Mouse (Mus musculus): ENCODE data around the gene Lrrfip1. TPM values are rescaled to one million over a fixed set of nuclear protein-coding genes. Genes with fewer than 3 reads are reported as not detected.

The Lrrfip1 gene
- polyA plus RNA-seq, 1 experiment from 2014 or later, result 26.2 TPM

GRCm38 (mm10) chr1:91066599-91066998 is 68.1 kb downstream of the Lrrfip1 start:
- Histone ChIP-seq H3K27ac (replicated peaks; ENCODE audit: low read depth, low read length) (no peak overlapping the region), H3K9me3 (ENCODE audit: control insufficient read depth, low read length) (no peaks in the 10 kb centered on the region), H3K4me2 (ENCODE audit: low read depth, severe bottlenecking) (no peak overlapping the region), H3K4me1 (ENCODE audit: control insufficient read depth, insufficient read depth, low read length) (peaks cover 31% of the 10 kb centered on the region), H3K27me3 (ENCODE audit: control insufficient read depth, insufficient read depth, low read length) (no peaks in the 10 kb centered on the region), H3K36me3 (ENCODE audit: control insufficient read depth, insufficient read depth, low read length) (no peaks in the 10 kb centered on the region), H3K9ac (ENCODE audit: low read length) (no peak overlapping the region), H3K4me3 (ENCODE audit: low read depth, low read length) (no peak overlapping the region)
- ATAC-seq (ENCODE audit: insufficient number of reproducible peaks, low FRiP score, low TSS enrichment, low read depth) (no peak), DNase-seq (ENCODE audit: low spot score) (no peak)
- WGBS, result 69% methylated on average over 2 of the region's 2 CpGs

GRCm38 (mm10) chr1:91067716-91068115 is 69.2 kb downstream of the Lrrfip1 start:
- peaks cover 20% of the 10 kb centered on the region for H3K4me1 ChIP-seq (ENCODE audit: control insufficient read depth, insufficient read depth, low read length)
- WGBS, result 87% methylated on average over 6 of the region's 6 CpGs

DNA sequence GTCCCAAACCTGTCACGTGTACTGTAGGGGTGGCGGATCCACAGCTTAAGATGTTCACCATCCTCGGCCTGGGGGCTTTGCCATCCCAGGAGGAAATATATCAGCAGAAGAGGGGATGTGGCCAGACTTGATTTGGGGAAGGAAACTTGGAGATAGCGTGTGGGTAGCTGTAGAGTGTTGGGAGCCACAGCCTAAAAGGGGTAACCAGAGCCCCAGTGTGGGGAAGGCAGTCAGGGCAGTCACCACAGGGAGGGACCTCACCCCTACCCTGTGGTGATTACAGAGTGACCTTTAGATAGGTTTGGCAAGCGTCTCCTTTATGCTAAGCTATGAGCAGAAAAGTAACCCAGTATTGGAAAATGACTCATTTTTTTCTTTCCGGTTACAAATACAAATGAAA is 71.0 kb downstream of the Lrrfip1 start:
- ATAC-seq (ENCODE audit: insufficient number of reproducible peaks, low FRiP score, low TSS enrichment, low read depth) (no peak), DNase-seq (ENCODE audit: low spot score) (no peak)
- H3K27me3 ChIP-seq (ENCODE audit: control insufficient read depth, insufficient read depth, low read length), result no peaks in the 10 kb centered on the region
- no peak overlapping the region for H3K4me3 ChIP-seq (ENCODE audit: low read depth, low read length)
- H3K27ac ChIP-seq (replicated peaks; ENCODE audit: low read depth, low read length), result no peak overlapping the region
- no peaks in the 10 kb centered on the region for H3K36me3 ChIP-seq (ENCODE audit: control insufficient read depth, insufficient read depth, low read length)
- no peak overlapping the region for H3K4me2 ChIP-seq (ENCODE audit: low read depth, severe bottlenecking)
- peaks cover 7% of the 10 kb centered on the region for H3K4me1 ChIP-seq (ENCODE audit: control insufficient read depth, insufficient read depth, low read length)
- no peak overlapping the region for H3K9ac ChIP-seq (ENCODE audit: low read length)
- H3K9me3 ChIP-seq (ENCODE audit: control insufficient read depth, low read length), result no peaks in the 10 kb centered on the region
- WGBS, result 87% methylated on average over 6 of the region's 6 CpGs

More at GRCm38 (mm10) chr1:91067716-91068115, 69.2 kb downstream of the Lrrfip1 start:
- no peak for ATAC-seq (ENCODE audit: insufficient number of reproducible peaks, low FRiP score, low TSS enrichment, low read depth)
- H3K36me3 ChIP-seq (ENCODE audit: control insufficient read depth, insufficient read depth, low read length), result no peaks in the 10 kb centered on the region
- H3K27ac ChIP-seq (replicated peaks; ENCODE audit: low read depth, low read length), result no peak overlapping the region
- H3K9me3 ChIP-seq (ENCODE audit: control insufficient read depth, low read length), result no peaks in the 10 kb centered on the region
- H3K27me3 ChIP-seq (ENCODE audit: control insufficient read depth, insufficient read depth, low read length), result no peaks in the 10 kb centered on the region
- no peak overlapping the region for H3K9ac ChIP-seq (ENCODE audit: low read length)
- no peak overlapping the region for H3K4me2 ChIP-seq (ENCODE audit: low read depth, severe bottlenecking)
- no peak overlapping the region for H3K4me3 ChIP-seq (ENCODE audit: low read depth, low read length)
- no peak for DNase-seq (ENCODE audit: low spot score)

- Histone ChIP-seq H3K27ac (replicated peaks; ENCODE audit: low read depth, low read length) (no peak overlapping the region), H3K4me1 (ENCODE audit: control insufficient read depth, insufficient read depth, low read length) (peaks cover 4% of the 10 kb centered on the region; the same call in 1 of the 2 replicates), H3K9ac (ENCODE audit: low read length) (no peak overlapping the region), H3K27me3 (ENCODE audit: control insufficient read depth, insufficient read depth, low read length) (no peaks in the 10 kb centered on the region), H3K4me2 (ENCODE audit: low read depth, severe bottlenecking) (no peak overlapping the region), H3K36me3 (ENCODE audit: control insufficient read depth, insufficient read depth, low read length) (no peaks in the 10 kb centered on the region), H3K9me3 (ENCODE audit: control insufficient read depth, low read length) (no peaks in the 10 kb centered on the region), H3K4me3 (ENCODE audit: low read depth, low read length) (no peak overlapping the region)
- ATAC-seq (ENCODE audit: insufficient number of reproducible peaks, low FRiP score, low TSS enrichment, low read depth) (no peak), DNase-seq (ENCODE audit: low spot score) (no peak)
- WGBS, result 92% methylated on average over 8 of the region's 8 CpGs
Measured at GRCm38 (mm10) chr1:91070547-91070946, 72.0 kb downstream of the Lrrfip1 start.

DNA sequence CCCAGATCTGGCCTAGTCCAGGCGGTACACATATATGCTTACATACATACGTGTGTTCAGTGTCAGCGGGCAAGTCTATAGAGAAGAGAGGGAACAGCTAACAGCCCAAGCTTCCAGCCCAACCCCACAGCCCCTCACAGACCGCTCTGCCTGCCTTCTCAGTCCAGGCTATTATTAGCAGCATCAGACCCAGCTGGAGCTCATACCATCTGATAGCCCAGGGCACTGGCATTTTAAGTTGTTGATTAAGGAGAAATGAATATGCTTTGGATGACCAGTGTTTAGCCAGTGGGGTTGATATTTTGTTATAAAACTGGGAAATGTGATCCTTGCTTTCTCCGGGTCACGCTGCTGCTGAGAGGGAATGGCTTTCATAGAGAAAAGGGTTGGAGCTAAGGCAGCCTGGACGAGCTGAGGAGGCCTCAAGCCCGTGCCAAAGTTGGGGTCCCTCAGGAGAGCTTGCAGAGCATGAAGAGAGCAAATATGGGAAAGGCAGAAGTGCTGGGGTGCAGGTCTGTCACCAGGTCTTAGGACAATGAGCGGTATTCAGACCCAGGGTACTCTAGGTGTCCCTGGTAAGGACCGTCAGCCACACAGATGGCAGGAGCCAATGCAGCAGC is 73.2 kb downstream of the Lrrfip1 start:
- ATAC-seq (ENCODE audit: insufficient number of reproducible peaks, low FRiP score, low TSS enrichment, low read depth) (no peak), DNase-seq (ENCODE audit: low spot score) (no peak)
- H3K36me3 ChIP-seq (ENCODE audit: control insufficient read depth, insufficient read depth, low read length), result no peaks in the 10 kb centered on the region
- peaks cover 11% of the 10 kb centered on the region for H3K4me1 ChIP-seq (ENCODE audit: control insufficient read depth, insufficient read depth, low read length)
- no peak overlapping the region for H3K4me2 ChIP-seq (ENCODE audit: low read depth, severe bottlenecking)
- H3K9me3 ChIP-seq (ENCODE audit: control insufficient read depth, low read length), result no peaks in the 10 kb centered on the region
- no peaks in the 10 kb centered on the region for H3K27me3 ChIP-seq (ENCODE audit: control insufficient read depth, insufficient read depth, low read length)
- H3K27ac ChIP-seq (replicated peaks; ENCODE audit: low read depth, low read length), result no peak overlapping the region
- 88% methylated on average over 10 of the region's 10 CpGs for WGBS
- H3K9ac ChIP-seq (ENCODE audit: low read length), result no peak overlapping the region
- no peak overlapping the region for H3K4me3 ChIP-seq (ENCODE audit: low read depth, low read length)

- 24% methylated on average over 8 of the region's 8 CpGs for WGBS
- peaks cover 14% of the 10 kb centered on the region for H3K4me1 ChIP-seq (ENCODE audit: control insufficient read depth, insufficient read depth, low read length)
- DNase-seq (ENCODE audit: low spot score) (no peak), ATAC-seq (ENCODE audit: insufficient number of reproducible peaks, low FRiP score, low TSS enrichment, low read depth) (no peak)
- H3K4me2 ChIP-seq (ENCODE audit: low read depth, severe bottlenecking), result no peak overlapping the region
- no peak overlapping the region for H3K27ac ChIP-seq (replicated peaks; ENCODE audit: low read depth, low read length)
- no peaks in the 10 kb centered on the region for H3K27me3 ChIP-seq (ENCODE audit: control insufficient read depth, insufficient read depth, low read length)
- H3K36me3 ChIP-seq (ENCODE audit: control insufficient read depth, insufficient read depth, low read length), result no peaks in the 10 kb centered on the region
- no peak overlapping the region for H3K4me3 ChIP-seq (ENCODE audit: low read depth, low read length)
- no peak overlapping the region for H3K9ac ChIP-seq (ENCODE audit: low read length)
- H3K9me3 ChIP-seq (ENCODE audit: control insufficient read depth, low read length), result no peaks in the 10 kb centered on the region
Measured at GRCm38 (mm10) chr1:91076946-91077345, 78.4 kb downstream of the Lrrfip1 start.

GRCm38 (mm10) chr1:91077456-91077855 is 78.9 kb downstream of the Lrrfip1 start:
- Histone ChIP-seq H3K27me3 (ENCODE audit: control insufficient read depth, insufficient read depth, low read length) (no peaks in the 10 kb centered on the region), H3K9me3 (ENCODE audit: control insufficient read depth, low read length) (no peaks in the 10 kb centered on the region), H3K36me3 (ENCODE audit: control insufficient read depth, insufficient read depth, low read length) (no peaks in the 10 kb centered on the region), H3K4me1 (ENCODE audit: control insufficient read depth, insufficient read depth, low read length) (peaks cover 14% of the 10 kb centered on the region), H3K27ac (replicated peaks; ENCODE audit: low read depth, low read length) (no peak overlapping the region), H3K4me3 (ENCODE audit: low read depth, low read length) (no peak overlapping the region), H3K9ac (ENCODE audit: low read length) (no peak overlapping the region), H3K4me2 (ENCODE audit: low read depth, severe bottlenecking) (no peak overlapping the region)
- DNase-seq (ENCODE audit: low spot score) (no peak), ATAC-seq (ENCODE audit: insufficient number of reproducible peaks, low FRiP score, low TSS enrichment, low read depth) (no peak)
- 88% methylated on average over 9 of the region's 9 CpGs for WGBS

- H3K36me3 ChIP-seq (ENCODE audit: control insufficient read depth, insufficient read depth, low read length), result no peaks in the 10 kb centered on the region
Measured at GRCm38 (mm10) chr1:91077980-91078379, 79.4 kb downstream of the Lrrfip1 start.

More at GRCm38 (mm10) chr1:91077980-91078379, 79.4 kb downstream of the Lrrfip1 start:
- no peak overlapping the region for H3K9ac ChIP-seq (ENCODE audit: low read length)
- H3K4me1 ChIP-seq (ENCODE audit: control insufficient read depth, insufficient read depth, low read length), result peaks cover 14% of the 10 kb centered on the region
- H3K27ac ChIP-seq (replicated peaks; ENCODE audit: low read depth, low read length), result no peak overlapping the region
- DNase-seq (ENCODE audit: low spot score), result no peak
- H3K4me2 ChIP-seq (ENCODE audit: low read depth, severe bottlenecking), result no peak overlapping the region
- no peak for ATAC-seq (ENCODE audit: insufficient number of reproducible peaks, low FRiP score, low TSS enrichment, low read depth)
- no peaks in the 10 kb centered on the region for H3K9me3 ChIP-seq (ENCODE audit: control insufficient read depth, low read length)
- H3K27me3 ChIP-seq (ENCODE audit: control insufficient read depth, insufficient read depth, low read length), result no peaks in the 10 kb centered on the region
- 81% methylated on average over 8 of the region's 8 CpGs for WGBS
- H3K4me3 ChIP-seq (ENCODE audit: low read depth, low read length), result no peak overlapping the region
